Mouse (Mus musculus) embryonic facial prominence, embryonic 14.5 days (tissue): ENCODE measurements around the gene Gm11541. TPM values are rescaled to one million over a fixed set of nuclear protein-coding genes. Genes with fewer than 3 reads are reported as not detected.
"Not testable (repeated sequence)": the region's sequence is repeated elsewhere in the genome, so short reads cannot be mapped to it uniquely, and the experiment has no call there.

Source experiments
- ATAC-seq: fragments of 200-750 bp; cut with Nextera tagmentation; 2 replicates; pipeline ENCODE4 v1.8.0; 2017; ENCODE audit warnings: low read depth, moderate number of reproducible peaks, moderate TSS enrichment
- DNase-seq: peaks from one replicate; pipeline ENCODE4 v3.0.0-alpha.2; 2015; ENCODE audit warnings: low spot score
- H3K27ac ChIP-seq: fragments of 300-500 bp; sonication (generic); replicated peaks from 2 replicates; pipeline ENCODE4 v1.5.1; 2014; ENCODE audit warnings: low read depth, mild to moderate bottlenecking, low read length, moderate library complexity
- H3K27me3 ChIP-seq: fragments of 300-500 bp; sonication (generic); replicated peaks from 2 replicates; pipeline ENCODE4 v1.6.1; 2014; ENCODE audit warnings: low read length; ENCODE audit not compliant: control insufficient read depth, insufficient read depth
- H3K36me3 ChIP-seq: fragments of 300-500 bp; sonication (generic); 2 replicates; pipeline ENCODE4 v1.6.1; 2014; ENCODE audit warnings: low read length, mixed read lengths; ENCODE audit not compliant: control insufficient read depth, insufficient read depth
- H3K4me1 ChIP-seq: fragments of 300-500 bp; sonication (generic); 2 replicates; pipeline ENCODE4 v1.6.1; 2014; ENCODE audit warnings: antibody characterized with exemption, low read length; ENCODE audit not compliant: control insufficient read depth, insufficient read depth
- H3K4me2 ChIP-seq: fragments of 300-500 bp; sonication (generic); 2 replicates; pipeline ENCODE4 v1.6.1; 2014; ENCODE audit warnings: low read depth, mild to moderate bottlenecking, low read length, moderate library complexity, mixed read lengths
- H3K4me3 ChIP-seq: fragments of 300-500 bp; sonication (generic); 2 replicates; pipeline ENCODE4 v1.5.1; 2014; ENCODE audit warnings: low read depth, mild to moderate bottlenecking, low read length
- H3K9ac ChIP-seq: fragments of 300-500 bp; sonication (generic); 2 replicates; pipeline ENCODE4 v1.6.1; 2014; ENCODE audit warnings: low read depth, mild to moderate bottlenecking, low read length, moderate library complexity, mixed read lengths
- H3K9me3 ChIP-seq: fragments of 300-500 bp; sonication (generic); 2 replicates; pipeline ENCODE4 v1.6.1; 2016; ENCODE audit warnings: low read length; ENCODE audit not compliant: control insufficient read depth
- WGBS: fragments of 180-500 bp; shearing (Covaris S2); extraction: QIAGEN DNeasy Blood & Tissue Kit; methylation state at CpG from one replicate; pipeline ENCODE4 v1.1.7; 2014; 5-methylcytosine and 5-hydroxymethylcytosine counted together
- polyA plus RNA-seq: library from polyadenylated mRNA; unstranded; fragments of >200 nt; fragmentation: Nextera tagmentation; extraction: Ambion mirVana; gene quantifications from 2 replicates; pipeline ENCODE4 v1.2.1, GENCODE M21; 2014

The Gm11541 gene
- polyA plus RNA-seq, 1 experiment from 2014 or later, result 0.85 TPM

- Histone ChIP-seq H3K9me3 (no peaks in the 10 kb centered on the region), H3K4me2 (no peak overlapping the region; the same call in 1 of the 2 replicates), H3K27me3 (no peaks in the 10 kb centered on the region), H3K4me3 (no peak overlapping the region), H3K9ac (no peak overlapping the region), H3K27ac (no peak overlapping the region; the same call in 1 of the 2 replicates), H3K4me1 (no peaks in the 10 kb centered on the region; the same call in 1 of the 2 replicates), H3K36me3 (no peaks in the 10 kb centered on the region)
- DNase-seq, result no peak
- 51% methylated on average over 3 of the region's 3 CpGs for WGBS
- no peak for ATAC-seq
Measured at GRCm38 (mm10) chr11:94702216-94702610, 2.1 kb downstream of the Gm11541 start.

GRCm38 (mm10) chr11:94701401-94702215 lies 2.7 kb downstream of the Gm11541 start:
- DNase-seq, result no peak
- 49% methylated on average over 24 of the region's 27 CpGs for WGBS
- no peaks in the 10 kb centered on the region for H3K9me3 ChIP-seq

GRCm38 (mm10) chr11:94699399-94699798 lies 4.9 kb downstream of the Gm11541 start:
- WGBS, result 96% methylated on average over 3 of the region's 3 CpGs
- DNase-seq (no peak), ATAC-seq (no peak)
- H3K9me3 ChIP-seq, result no peaks in the 10 kb centered on the region
- H3K4me2 ChIP-seq, result no peak overlapping the region
- no peak overlapping the region for H3K27ac ChIP-seq
- no peak overlapping the region for H3K9ac ChIP-seq
- H3K4me1 ChIP-seq, result no peaks in the 10 kb centered on the region; the same call in 1 of the 2 replicates
- no peaks in the 10 kb centered on the region for H3K36me3 ChIP-seq
- H3K27me3 ChIP-seq, result no peaks in the 10 kb centered on the region
- no peak overlapping the region for H3K4me3 ChIP-seq

More at GRCm38 (mm10) chr11:94701401-94702215, 2.7 kb downstream of the Gm11541 start:
- H3K27me3 ChIP-seq, result no peaks in the 10 kb centered on the region
- H3K4me1 ChIP-seq, result no peaks in the 10 kb centered on the region; the same call in 1 of the 2 replicates
- H3K4me2 ChIP-seq, result no peak overlapping the region; the same call in 1 of the 2 replicates
- H3K4me3 ChIP-seq, result no peak overlapping the region
- H3K27ac ChIP-seq, result no peak overlapping the region; the same call in 1 of the 2 replicates
- ATAC-seq, result no peak
- no peak overlapping the region for H3K9ac ChIP-seq
- no peaks in the 10 kb centered on the region for H3K36me3 ChIP-seq

- H3K27ac ChIP-seq, result no peak overlapping the region
- WGBS, result 47% methylated on average over 13 of the region's 13 CpGs
- no peak overlapping the region for H3K4me3 ChIP-seq
- no peaks in the 10 kb centered on the region for H3K9me3 ChIP-seq
- no peaks in the 10 kb centered on the region; the same call in 1 of the 2 replicates for H3K4me1 ChIP-seq
- no peak overlapping the region for H3K4me2 ChIP-seq
- H3K9ac ChIP-seq, result no peak overlapping the region
- ATAC-seq (0 out of 2 replicates have a peak, but pooled peaks have one; percentile 12), DNase-seq (no peak)
- no peaks in the 10 kb centered on the region for H3K27me3 ChIP-seq
- no peaks in the 10 kb centered on the region for H3K36me3 ChIP-seq
Measured at GRCm38 (mm10) chr11:94697703-94698464, 6.4 kb downstream of the Gm11541 start.

- ATAC-seq, result no peak
- WGBS, result 85% methylated on average over 2 of the region's 2 CpGs
- H3K36me3 ChIP-seq, result no peaks in the 10 kb centered on the region
- no peak overlapping the region for H3K9ac ChIP-seq
- H3K27me3 ChIP-seq, result no peaks in the 10 kb centered on the region
- H3K27ac ChIP-seq, result no peak overlapping the region
- no peak for DNase-seq
- no peaks in the 10 kb centered on the region for H3K9me3 ChIP-seq
- no peak overlapping the region for H3K4me3 ChIP-seq
- no peaks in the 10 kb centered on the region; the same call in 1 of the 2 replicates for H3K4me1 ChIP-seq
- H3K4me2 ChIP-seq, result no peak overlapping the region
Measured at GRCm38 (mm10) chr11:94697140-94697539, 7.2 kb downstream of the Gm11541 start.

GRCm38 (mm10) chr11:94695508-94695907 lies 8.8 kb downstream of the Gm11541 start:
- ATAC-seq (no peak), DNase-seq (no peak)
- H3K9me3 ChIP-seq, result no peaks in the 10 kb centered on the region
- no peaks in the 10 kb centered on the region for H3K27me3 ChIP-seq
- H3K9ac ChIP-seq, result no peak overlapping the region
- 64% methylated on average over 6 of the region's 6 CpGs for WGBS
- no peak overlapping the region for H3K4me2 ChIP-seq
- no peaks in the 10 kb centered on the region for H3K36me3 ChIP-seq
- no peak overlapping the region for H3K4me3 ChIP-seq
- H3K4me1 ChIP-seq, result no peaks in the 10 kb centered on the region
- H3K27ac ChIP-seq, result no peak overlapping the region

GRCm38 (mm10) chr11:94692502-94692901 lies 11.8 kb downstream of the Gm11541 start:
- not testable (repeated sequence) for H3K4me2 ChIP-seq, DNase-seq, ATAC-seq, H3K27me3 ChIP-seq, H3K4me3 ChIP-seq, H3K4me1 ChIP-seq, H3K36me3 ChIP-seq, H3K9ac ChIP-seq, H3K9me3 ChIP-seq, H3K27ac ChIP-seq

GRCm38 (mm10) chr11:94687178-94687577 lies 17.1 kb downstream of the Gm11541 start:
- H3K4me2 ChIP-seq, result no peak overlapping the region
- H3K9me3 ChIP-seq, result no peaks in the 10 kb centered on the region
- H3K27ac ChIP-seq, result no peak overlapping the region
- no peak overlapping the region for H3K9ac ChIP-seq
- no peaks in the 10 kb centered on the region for H3K4me1 ChIP-seq
- no peaks in the 10 kb centered on the region for H3K27me3 ChIP-seq
- DNase-seq (no peak), ATAC-seq (no peak)
- 78% methylated on average over 6 of the region's 6 CpGs for WGBS
- no peak overlapping the region for H3K4me3 ChIP-seq
- no peaks in the 10 kb centered on the region for H3K36me3 ChIP-seq
